Mouse (Mus musculus) urinary bladder, adult 2 months (tissue): ENCODE measurements around the gene C2cd3. TPM values are rescaled to one million over a fixed set of nuclear protein-coding genes. Genes with fewer than 3 reads are reported as not detected.
"Not testable (repeated sequence)": the region's sequence is repeated elsewhere in the genome, so short reads cannot be mapped to it uniquely, and the experiment has no call there.

Experiments used
- DNase-seq: peaks from one replicate; pipeline ENCODE4 v3.0.0; 2022; ENCODE audit warnings: low spot score
- polyA plus RNA-seq: library from polyadenylated mRNA; depleted of rRNA; stranded (reverse); fragments of >200 nt; gene quantifications from 2 replicates; pipeline ENCODE4 v1.2.3, GENCODE M21; 2012

Gene C2cd3
- polyA plus RNA-seq, 1 experiment, result 14.7 TPM

- no peak for DNase-seq
Measured at GRCm38 (mm10) chr7:100470796-100471406, 98.9 kb downstream of the C2cd3 start.

DNA sequence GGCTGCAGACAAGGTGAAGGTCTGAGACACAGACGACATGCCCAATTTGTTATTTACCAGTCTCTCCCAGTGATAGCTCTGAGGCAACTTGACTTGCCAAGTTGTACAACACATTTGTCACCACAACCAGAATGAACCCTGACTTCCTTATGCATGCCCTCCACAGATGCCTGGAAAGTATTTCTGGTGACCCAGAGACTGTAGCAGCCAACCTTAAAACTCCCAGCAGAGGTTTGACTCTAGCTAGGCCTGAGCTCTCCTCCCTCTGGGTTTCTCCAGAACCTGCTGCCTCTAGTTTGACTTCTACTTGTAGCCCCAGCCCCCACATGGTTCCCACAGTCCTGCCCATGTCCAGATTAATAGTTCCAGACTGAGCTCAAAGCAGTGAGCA, 99.4 kb downstream of the C2cd3 start:
- DNase-seq, result no peak

GRCm38 (mm10) chr7:100472777-100473176, 100.7 kb downstream of the C2cd3 start, which contains the start of gene Ucp3:
Gene Ucp3 (plus strand): TSS chr7:100472990.
- DNase-seq, result no peak

DNA sequence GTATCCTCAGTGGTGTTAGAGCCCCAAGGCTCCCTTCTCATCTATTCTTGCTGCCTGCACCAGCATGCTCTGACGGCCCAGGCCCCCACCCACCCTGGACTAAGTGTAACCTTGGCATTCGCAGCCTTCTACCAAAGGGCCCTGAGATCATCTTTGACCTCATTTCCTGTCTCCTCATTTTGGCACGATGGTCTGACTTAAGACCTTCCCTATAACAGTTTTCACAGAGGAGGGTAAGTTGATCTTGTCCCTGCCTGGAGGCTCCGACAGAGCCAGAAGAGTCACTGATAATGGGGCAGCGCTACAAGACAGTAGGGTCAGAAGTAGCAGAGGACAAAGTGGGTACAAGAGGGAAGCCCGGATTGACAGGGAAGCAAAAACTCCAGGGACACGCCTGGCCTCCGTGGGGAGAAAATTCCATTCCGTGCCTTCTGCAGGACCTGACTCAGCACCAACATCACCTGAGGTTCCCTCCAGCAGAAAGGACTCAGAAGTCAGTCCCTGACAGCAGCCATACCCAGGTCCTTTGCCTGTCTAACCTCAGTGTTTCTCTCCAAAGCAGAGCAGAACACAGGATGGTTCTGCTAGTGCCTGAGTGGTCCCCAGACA, 101.9 kb downstream of the C2cd3 start:
- no peak for DNase-seq

GRCm38 (mm10) chr7:100474680-100475079, 102.6 kb downstream of the C2cd3 start:
- DNase-seq, result no peak

DNA sequence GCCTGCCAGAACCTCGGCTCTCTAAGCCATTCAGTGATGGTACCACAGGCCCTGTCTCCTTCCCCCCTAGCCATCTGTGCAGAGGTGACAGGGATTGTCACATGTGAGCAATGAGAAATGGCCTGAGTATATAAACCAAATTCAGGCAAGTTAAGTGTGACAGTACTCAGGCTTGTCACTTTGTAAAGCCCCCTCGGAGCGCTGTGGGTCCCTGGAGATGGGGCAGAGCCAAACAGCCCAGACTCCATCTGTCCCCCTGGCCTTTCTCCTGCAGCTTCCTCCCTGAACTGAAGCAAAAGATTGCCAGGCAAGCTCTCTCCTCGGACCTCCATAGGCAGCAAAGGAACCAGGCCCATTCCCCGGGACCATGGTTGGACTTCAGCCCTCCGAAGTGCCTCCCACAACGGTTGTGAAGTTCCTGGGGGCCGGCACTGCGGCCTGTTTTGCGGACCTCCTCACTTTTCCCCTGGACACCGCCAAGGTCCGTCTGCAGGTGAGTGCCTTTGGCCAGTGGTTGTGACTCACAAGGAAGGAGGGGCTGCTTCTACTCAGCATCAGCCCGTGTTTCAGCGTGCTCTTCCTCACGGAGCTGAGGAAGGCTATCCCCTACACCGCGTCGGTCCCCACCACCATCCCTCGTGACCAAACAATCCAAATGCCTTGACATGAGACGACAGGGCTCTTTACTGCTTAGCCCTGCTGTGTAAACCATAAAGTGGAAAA, 107.2 kb downstream of the C2cd3 start:
- DNase-seq, result no peak

DNA sequence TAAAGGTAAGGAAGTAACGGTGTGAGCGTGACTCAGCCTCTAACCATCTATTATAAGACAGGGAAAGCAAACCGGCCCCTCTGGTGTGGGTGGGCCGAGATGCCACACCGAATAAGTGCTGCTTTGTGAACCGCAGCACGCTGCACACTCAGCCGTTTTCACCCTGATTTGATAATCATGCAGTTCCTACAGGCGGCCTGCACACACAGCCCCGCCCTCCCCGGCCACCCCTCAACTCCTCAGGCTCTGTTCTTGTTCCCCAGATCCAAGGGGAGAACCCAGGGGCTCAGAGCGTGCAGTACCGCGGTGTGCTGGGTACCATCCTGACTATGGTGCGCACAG, 107.8 kb downstream of the C2cd3 start:
- no peak for DNase-seq

GRCm38 (mm10) chr7:100480175-100480574, 108.1 kb downstream of the C2cd3 start:
- no peak for DNase-seq

DNA sequence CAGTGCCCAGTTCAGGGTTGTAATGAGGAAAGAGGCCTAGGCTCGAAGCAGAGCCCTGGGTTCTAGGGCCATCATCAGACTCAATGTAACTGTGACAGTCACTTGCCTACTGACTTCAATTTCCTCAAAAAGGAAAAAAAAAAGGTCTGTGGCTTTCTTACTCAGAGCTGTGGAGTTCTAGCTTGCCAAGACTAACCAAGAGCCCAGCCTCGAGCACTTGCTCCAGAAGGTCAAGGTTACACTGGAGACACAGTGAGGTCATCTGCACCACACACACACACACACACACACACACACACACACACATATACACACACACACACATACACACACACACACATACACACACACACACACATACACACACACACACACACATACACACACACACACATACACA, 110.0 kb downstream of the C2cd3 start:
- DNase-seq, result not testable (repeated sequence)

GRCm38 (mm10) chr7:100484493-100484892, 112.5 kb downstream of the C2cd3 start:
- DNase-seq, result no peak

GRCm38 (mm10) chr7:100487301-100487700, 115.3 kb downstream of the C2cd3 start:
- no peak for DNase-seq

- DNase-seq, result no peak
Measured at GRCm38 (mm10) chr7:100488474-100489048, 116.5 kb downstream of the C2cd3 start.

- peak; percentile 78 for DNase-seq
Measured at GRCm38 (mm10) chr7:100492391-100493116, 120.5 kb downstream of the C2cd3 start.

DNA sequence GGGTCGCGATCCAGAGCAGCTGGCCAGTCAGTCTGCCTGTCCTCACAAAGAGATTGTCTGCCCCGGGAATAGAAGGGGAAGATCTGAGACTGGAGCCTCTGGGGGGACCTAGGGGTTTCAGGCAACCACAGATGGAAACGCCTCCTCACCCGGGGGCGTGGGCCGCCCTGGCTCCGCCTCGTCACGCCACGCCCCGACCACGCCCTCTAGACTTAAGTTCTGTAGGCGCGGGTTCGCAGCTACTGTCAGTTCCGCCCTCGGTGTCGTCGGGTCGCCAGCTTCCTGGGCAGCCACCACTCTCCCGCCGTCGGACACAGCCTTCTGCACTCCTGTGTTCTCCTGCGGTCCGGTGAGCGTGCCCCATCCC, 121.1 kb downstream of the C2cd3 start, which contains the start of gene Ucp2:
Gene Ucp2 (plus strand): TSS at position 221 of the 367 bp plus-strand sequence.
- DNase-seq, result no peak

DNA sequence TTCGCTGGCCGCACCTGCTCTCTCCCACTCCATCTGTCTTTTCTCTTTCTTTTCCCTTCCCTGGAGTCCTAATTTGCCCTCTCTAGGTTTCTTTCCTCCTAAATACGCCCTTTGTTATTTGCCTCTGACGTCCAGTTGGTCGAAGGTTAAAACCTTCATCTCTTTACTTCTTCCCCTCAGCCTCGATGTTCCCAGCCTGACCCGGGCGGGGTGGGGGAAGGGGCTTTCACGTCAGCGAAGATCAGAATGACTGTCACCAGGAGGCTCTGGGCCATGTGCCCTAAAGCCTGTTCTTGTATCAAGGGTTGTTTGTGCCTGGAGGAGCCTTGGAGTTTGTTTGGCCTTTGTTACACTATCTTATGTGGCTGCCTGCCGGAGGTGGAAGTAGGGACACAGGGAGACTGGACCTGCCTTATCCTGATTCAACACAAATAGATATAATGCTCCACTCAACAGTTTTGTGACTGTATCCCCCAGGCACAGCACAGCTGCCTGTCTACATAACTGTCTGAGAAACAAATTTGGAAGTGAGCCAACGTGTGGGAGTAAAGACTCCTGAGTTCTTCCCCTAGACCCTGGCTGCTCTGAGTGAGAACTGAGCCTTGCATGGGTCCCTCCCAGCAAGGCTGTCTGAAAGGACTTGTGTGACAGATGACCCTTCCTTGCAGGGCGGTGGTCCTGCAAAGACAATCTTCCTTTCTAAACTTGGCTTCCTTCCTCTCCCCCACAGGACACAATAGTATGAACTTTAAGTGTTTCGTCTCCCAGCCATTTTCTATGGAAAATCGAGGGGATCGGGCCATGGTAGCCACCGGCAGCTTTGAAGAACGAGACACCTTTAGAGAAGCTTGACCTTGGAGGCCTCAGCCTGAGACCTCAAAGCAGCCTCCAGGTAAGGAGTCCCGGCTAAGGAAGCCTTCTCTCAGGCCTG, 121.7 kb downstream of the C2cd3 start:
- no peak for DNase-seq

- no peak for DNase-seq
Measured at GRCm38 (mm10) chr7:100494415-100494831, 122.4 kb downstream of the C2cd3 start.

- no peak for DNase-seq
Measured at GRCm38 (mm10) chr7:100495042-100495441, 123.0 kb downstream of the C2cd3 start.

DNA sequence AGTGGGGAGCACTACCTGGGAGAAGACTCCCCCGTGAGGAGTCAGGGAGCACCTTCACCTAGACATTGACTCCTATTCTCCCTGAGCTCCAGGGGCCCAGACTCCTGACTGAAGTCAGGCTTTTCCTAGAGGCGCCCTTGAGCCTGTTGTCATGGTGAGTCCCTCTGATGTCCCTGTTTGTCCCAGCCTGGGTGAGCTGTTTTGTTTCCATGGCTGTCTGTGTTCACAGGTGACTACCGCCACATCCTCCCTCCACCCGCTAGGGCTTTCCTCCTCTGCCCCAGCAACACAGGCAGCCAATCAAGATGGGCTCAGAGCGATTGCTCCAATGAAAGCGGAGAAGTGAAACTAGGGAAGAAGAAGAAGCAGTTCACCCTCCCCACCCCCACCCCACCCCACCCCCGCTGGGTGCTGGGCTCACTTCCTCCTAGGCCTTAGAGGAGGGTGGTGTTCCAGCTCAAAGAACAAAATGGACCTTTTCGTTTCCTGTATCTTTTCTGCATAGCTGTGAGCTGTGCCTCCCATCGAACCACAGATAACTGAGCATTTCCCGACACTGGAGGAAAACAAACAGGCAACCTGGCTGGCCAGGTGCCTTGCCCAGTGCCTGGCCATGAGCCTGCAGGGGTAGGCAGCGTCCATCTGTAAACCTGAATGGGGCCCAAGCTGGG, 123.7 kb downstream of the C2cd3 start:
- no peak for DNase-seq

- DNase-seq, result no peak
Measured at GRCm38 (mm10) chr7:100496371-100496770, 124.3 kb downstream of the C2cd3 start.

- no peak for DNase-seq
Measured at GRCm38 (mm10) chr7:100496791-100497190, 124.8 kb downstream of the C2cd3 start.
